Mouse (Mus musculus) layer of hippocampus, postnatal 10 days (tissue): ENCODE data around the gene Cobll1. TPM values are rescaled to one million over a fixed set of nuclear protein-coding genes. Genes with fewer than 3 reads are reported as not detected.

Source experiments
- DNase-seq, 2 experiments: peaks; one replicate each; pipeline ENCODE4 v3.0.0; 2021; ENCODE audit warnings: low spot score in 2 of 2
- total RNA-seq, 2 experiments: library from RNA; stranded (reverse); gene quantifications; 2 replicates each; pipeline ENCODE4 v1.2.3; 2021

Gene Cobll1
- total RNA-seq, 2 experiments from 2014 or later, result 10.6 to 12.1 TPM

- DNase-seq, result no peak
Measured at GRCm38 (mm10) chr2:65199706-65200105, 39.5 kb downstream of the Cobll1 start.

DNA sequence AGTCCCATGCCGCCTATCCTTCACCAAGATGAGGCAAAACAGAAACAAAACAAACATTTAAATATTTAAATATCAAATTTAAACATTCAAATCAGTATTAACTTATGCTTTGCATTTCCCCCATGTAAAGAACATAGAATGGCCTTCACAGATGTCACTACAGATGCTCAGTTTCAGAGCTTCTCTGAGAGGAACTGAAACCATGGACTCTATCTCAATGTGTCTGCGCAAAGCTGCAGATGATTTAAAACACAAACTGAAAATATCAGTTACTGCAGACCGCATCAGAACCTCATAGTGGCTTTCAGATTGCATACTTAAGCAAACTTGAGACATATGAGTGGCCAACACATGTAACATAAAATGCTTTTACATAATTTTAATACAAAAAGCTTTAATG lies 40.6 kb downstream of the Cobll1 start:
- DNase-seq, result no peak

GRCm38 (mm10) chr2:65196994-65197393 lies 42.2 kb downstream of the Cobll1 start:
- no peak for DNase-seq

- DNase-seq, result no peak
Measured at GRCm38 (mm10) chr2:65195233-65196010, 43.8 kb downstream of the Cobll1 start.

DNA sequence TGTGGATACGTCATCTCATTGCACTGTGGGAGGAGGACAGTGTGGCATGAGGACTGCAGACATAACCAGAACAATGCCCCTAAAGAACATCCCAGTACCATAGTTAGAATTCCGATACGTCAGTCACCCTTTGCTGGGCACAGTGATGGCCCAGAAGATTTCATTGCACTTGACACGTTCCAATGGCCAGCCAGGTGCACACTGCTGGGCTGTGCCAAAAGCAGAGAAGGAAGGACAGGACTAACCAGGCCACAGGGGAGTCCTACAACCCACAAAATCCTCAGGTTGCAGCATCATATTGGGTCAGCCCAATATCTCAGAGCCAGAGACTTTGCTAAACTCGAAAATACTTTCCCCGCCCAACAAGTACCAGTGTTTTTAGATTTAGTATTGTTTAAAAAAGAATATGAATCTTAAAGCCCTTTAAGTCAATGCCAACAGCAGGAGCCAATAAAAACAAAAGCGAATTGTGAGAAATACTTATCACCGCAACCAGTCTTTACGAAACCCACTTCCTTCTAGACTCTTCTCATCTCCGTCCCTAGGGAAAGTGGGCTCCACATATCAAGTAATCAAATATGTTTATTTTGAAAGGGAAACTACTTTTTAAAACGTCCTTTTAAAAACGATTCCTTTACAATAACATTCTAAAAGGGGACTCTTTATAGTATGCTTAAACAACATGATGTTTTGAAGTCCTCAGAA lies 46.0 kb downstream of the Cobll1 start:
- DNase-seq, result no peak

DNA sequence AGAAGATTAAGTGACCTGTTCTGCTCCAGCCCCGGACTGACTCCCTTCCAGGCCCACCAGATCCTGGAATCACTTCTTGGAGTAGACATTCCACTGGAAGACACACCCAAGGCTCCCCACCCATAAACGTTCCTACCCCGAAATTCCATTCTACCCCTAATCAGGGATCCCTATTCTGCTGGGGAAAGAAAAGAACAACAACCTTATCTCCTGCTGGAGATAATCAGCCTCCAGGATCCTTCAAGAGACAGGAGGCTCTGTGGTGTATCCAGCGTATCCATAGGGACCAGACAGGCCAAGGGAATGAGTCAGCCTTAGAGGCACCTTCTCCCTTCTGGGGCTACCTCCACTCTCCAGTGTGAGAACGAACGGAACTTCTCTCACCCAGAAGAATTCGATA lies 47.8 kb downstream of the Cobll1 start:
- DNase-seq, result no peak

DNA sequence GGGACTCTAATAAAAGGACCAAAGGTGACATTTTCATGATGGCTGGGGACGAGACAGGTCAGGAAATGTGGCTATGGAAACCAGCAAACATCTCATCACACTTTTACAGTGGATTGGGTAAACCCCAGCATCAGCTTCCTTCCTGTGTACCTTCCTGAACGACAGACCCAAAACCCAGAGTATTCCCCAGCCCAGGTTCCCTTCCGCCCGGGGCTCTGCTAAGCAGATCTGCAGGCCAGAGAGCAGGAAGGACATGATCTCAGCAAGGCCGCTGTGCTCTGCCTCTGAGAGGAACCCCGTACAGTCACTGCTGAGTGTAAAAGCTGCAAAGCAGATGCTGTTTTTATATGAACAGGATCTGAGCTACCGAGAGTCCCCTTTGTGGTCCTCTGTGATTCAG lies 49.9 kb downstream of the Cobll1 start:
- DNase-seq, result no peak

GRCm38 (mm10) chr2:65188585-65188984 lies 50.6 kb downstream of the Cobll1 start:
- no peak for DNase-seq

DNA sequence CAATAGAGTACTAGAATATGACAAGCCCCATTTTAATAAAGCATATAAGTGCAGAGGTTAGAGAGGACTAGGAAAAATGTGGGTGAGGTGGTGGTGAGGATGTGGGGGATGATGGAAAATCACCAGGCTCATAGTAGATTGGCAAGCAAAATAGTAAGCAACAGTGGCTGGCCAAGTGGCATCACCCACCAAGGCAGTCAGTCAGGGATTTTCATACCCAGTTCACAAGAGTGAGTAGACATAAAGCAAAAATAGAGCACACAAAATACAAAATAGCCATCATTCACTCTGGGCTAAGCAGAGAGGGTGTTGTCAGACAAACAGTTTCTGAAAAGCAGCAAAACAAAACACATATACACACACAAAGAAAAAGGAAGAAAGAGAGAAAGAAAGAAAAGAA lies 51.6 kb downstream of the Cobll1 start:
- no peak for DNase-seq

GRCm38 (mm10) chr2:65187164-65187563 lies 52.0 kb downstream of the Cobll1 start:
- no peak for DNase-seq

DNA sequence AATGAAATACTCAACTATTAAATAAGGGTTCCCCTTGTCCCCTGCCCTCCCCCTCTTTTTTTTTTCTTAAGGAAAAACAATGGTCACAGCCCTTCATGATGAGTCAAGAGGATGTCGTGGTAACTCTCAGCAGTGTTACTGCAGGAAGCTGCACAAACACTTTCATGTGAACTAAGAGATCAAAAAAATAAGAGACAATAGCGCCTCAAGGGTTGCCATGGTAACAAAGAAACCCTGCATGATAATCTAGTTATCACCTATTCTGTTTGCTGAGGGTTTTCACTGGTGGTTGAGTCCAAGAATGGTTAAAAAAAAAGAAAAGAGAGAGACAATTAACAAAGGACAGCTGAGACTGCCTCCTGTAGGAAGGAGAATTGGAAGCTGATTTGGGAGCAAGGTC lies 56.5 kb downstream of the Cobll1 start:
- no peak for DNase-seq

- no peak for DNase-seq
Measured at GRCm38 (mm10) chr2:65181736-65182135, 57.5 kb downstream of the Cobll1 start.

DNA sequence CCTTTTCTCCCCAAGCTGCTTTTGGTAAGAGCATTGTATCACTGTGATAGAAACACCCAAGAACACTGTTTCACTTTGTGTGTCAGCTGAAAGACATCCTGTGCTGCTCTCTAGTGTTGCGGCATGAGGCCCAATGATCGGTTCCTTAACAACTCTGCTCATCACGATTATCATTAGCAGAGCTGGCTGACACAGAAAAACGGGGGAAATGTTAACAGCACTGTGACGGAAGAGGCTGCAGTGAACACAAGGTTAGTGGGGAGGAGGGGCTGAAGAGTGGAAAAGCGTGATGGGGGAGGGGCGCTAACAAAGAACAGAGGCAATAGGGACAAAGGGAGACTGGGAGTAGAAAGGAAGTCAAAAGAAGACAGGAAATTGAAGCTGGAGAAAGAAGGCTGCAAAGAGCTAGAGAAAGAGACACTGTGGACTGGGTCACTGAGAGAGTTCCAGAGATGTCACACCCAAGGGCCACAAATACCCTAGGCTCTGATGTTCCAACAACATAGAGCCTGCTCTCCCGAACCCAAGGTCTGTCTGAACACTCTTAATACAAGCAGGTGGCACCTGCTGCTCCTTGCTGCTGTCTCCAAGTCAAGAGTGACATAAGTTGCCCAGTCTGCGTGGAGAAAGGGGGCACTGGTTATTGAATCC lies 58.0 kb downstream of the Cobll1 start:
- peak in 1 of 2 experiments; percentile 14 for DNase-seq

GRCm38 (mm10) chr2:65175645-65176044 lies 63.6 kb downstream of the Cobll1 start:
- DNase-seq, result no peak

GRCm38 (mm10) chr2:65172071-65172470 lies 67.1 kb downstream of the Cobll1 start:
- no peak for DNase-seq

GRCm38 (mm10) chr2:65171516-65171915 lies 67.7 kb downstream of the Cobll1 start:
- no peak for DNase-seq

GRCm38 (mm10) chr2:65170693-65171456 lies 68.3 kb downstream of the Cobll1 start:
- no peak for DNase-seq

- DNase-seq, result no peak
Measured at GRCm38 (mm10) chr2:65170256-65170655, 68.9 kb downstream of the Cobll1 start.

DNA sequence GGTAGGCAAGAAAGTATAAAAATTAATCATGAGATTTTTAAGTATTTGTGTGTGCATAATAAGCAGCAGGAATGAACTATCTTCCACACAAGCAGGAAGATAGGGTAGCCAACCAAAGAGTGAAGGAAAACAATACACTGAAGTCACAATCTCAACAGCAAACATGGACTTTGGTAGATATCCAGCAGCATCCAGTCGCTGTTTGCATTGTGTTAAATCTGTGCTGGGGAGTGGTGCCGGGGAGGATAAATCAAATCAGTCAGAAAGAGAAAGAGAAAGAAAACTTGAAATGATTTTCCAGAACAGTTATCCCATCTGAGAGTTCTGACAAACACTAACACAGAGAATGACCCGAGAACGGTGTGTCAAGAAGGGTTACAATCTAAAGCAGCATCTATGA lies 75.2 kb downstream of the Cobll1 start:
- no peak for DNase-seq

GRCm38 (mm10) chr2:65162625-65163024 lies 76.6 kb downstream of the Cobll1 start:
- no peak for DNase-seq

GRCm38 (mm10) chr2:65161715-65162114 lies 77.5 kb downstream of the Cobll1 start:
- no peak for DNase-seq
